Mouse (Mus musculus) adrenal gland, postnatal 14 days (tissue): Measurements from ENCODE around the gene Adamtsl1. TPM values are rescaled to one million over a fixed set of nuclear protein-coding genes. Genes with fewer than 3 reads are reported as not detected.
A peak's percentile ranks its signal among the peaks of the same experiment; 100 is the strongest.

Source experiments
- DNase-seq: peaks from one replicate; pipeline ENCODE4 v3.0.0; 2021; ENCODE audit warnings: mixed read lengths
- total RNA-seq: library from RNA; stranded (reverse); gene quantifications from 2 replicates; pipeline ENCODE4 v1.2.3, GENCODE M21; 2021

Adamtsl1 gene
- total RNA-seq, 1 experiment from 2014 or later, result 14.9 TPM

DNA sequence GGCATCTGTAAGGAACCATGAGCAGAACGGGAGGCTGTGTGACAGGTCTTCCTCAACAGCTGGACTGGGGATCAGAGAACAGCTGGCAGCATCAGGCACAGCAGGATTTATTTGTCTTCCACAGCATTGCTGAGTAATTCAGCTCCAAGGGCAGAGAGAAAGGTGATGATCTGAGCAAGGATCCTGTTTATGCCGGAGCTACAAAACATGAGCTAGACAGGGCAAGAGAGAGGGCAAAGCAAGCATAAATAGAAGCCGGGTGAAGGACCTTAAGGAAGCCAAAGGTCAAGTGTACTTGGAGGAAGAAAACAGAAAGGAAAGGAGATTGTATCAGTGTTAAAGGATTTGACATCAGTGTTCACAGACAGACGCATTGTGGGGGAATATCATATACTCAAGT lies 158.3 kb downstream of the Adamtsl1 start:
- no peak for DNase-seq

DNA sequence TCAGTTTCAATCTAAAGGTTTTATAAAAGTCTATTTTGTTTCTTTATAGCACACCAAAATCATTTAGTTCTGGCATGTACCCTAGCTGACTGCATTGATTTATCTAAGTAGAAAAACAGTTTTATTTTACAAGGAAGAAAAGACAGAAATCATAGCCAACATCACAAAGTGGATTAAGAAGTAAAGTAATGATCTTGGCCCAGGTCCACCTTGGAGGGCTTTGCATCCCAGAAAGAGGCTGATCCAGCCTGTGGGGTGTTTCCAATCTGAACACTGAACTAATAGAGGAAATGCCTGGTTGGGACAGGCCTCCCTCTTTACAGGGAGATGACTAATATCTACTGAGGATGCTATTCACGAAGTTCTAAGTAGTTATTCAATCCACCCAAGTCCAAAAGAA lies 163.6 kb downstream of the Adamtsl1 start:
- DNase-seq, result no peak

DNA sequence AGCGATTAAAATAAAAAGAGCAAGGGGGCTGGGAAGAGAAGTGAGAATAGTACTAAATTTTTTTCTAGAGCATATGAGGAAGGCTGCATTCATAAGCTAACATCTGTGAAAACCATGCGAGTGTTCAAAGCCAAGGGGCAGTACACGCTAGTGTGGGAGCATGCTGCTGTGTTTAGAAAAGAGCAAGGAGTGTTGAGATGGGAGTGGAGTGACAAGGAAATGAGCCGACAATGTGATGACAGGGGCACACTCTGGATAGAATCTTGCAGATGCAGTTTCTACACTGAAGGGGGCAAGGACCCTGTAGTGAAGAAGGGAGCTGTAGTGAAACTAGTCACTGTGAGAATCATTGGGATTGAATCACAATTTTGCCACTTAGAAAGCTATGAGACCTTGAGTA lies 172.2 kb downstream of the Adamtsl1 start:
- DNase-seq, result no peak

DNA sequence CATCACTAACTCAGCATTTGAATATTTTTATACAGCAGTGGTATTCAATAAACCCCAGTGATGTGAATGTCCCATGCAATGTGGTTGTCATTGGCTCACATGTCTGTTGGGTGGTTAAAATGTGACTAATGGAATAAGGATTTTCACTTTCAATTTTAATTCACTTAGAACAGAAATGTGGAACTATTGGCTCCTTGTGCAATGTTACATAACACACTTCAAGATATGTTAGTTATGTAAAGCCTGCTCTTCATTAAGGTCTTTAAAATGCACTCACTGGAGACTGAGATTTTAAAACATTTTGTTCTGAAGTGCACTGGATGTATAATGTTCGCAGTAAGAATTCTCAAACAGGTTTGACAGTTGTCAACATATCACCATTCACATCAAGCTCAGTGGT lies 181.3 kb downstream of the Adamtsl1 start:
- no peak for DNase-seq

DNA sequence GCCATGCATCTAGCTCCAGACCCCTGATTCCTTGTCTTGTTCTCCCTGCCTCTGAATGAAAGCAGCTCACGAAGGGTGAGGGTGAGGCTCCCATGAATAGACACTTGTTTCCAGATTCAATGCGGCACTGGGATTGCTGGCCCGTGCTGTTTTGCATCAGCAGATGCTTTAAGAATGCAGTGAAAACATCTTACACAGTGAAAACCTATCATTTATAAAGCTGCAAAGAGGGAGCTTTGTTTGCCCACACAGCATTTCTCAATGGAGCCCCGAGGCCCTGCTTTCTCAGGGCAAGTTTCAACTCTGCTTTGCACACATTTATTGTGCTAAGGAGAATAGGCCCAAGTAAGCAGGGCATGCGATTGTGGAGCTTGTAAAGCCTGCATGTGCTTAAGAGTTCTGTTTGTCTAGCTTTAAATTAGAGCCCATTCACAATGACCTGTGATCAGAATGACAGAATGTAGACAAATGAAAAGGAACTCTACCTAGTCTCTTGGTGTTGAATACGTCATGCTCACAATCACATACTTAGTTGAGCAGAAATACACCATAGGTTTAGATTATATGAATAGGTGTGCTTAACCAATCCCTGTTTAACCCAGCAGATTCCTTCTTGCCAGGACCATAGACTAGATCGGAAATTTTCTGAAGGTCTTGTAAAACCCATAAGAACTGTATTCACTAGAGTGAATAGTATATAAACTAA lies 193.5 kb downstream of the Adamtsl1 start:
- no peak for DNase-seq

DNA sequence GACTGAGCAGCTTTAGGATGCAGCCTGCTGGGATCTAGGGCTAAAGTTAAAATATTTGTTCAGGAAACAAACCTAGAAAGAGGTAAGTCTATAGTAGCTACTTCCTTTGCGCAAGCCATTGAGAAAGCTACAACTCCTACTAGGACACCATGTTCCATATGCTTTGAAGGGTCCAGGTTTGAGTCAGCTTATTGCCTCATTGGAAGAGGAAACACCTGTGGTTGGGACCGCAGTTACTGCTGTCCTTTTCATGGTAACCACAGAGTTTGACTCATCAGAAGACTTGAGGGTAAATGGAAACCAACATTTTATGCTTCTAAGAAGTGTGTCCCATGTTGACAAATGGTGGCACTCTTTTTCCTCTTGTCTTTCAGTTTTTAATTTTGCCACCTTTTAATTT lies 195.7 kb downstream of the Adamtsl1 start:
- no peak for DNase-seq

DNA sequence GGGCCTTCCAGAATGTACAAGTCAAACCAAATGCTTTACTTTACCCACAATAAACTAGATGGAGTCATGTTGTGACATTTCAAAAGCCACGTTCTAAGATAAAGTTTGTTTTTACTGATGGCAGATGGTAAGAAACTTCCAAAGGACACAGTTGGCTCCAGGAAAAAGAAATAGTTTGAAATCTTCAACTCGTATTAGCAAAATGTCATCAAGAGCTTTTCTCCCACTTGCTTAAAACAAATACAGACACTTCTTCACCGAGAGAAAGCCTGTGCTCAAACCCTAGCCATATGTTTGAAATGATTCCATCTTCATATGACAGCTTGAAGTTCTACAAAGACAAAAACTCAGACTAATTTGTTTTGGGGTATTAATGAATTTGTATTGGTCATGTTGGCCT lies 211.0 kb downstream of the Adamtsl1 start:
- DNase-seq, result no peak

DNA sequence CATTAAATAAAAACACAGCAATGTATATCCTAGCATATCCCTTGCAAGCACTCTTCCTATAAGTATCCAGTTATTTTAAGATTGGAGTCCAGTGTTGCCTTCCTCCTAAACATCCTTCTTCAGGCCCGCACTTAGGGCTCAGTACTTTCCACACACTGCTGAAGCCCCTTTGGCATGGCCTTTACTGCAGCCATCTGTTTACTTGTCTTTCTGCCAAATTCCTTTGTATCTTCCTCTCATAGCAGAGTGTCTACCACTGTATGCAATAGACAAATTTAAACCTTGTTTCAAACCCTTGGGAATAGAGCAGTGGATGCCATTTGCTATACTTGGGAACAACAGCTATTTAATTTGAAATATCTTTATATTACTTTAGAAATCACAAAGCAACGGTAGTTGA lies 213.8 kb downstream of the Adamtsl1 start:
- no peak for DNase-seq

DNA sequence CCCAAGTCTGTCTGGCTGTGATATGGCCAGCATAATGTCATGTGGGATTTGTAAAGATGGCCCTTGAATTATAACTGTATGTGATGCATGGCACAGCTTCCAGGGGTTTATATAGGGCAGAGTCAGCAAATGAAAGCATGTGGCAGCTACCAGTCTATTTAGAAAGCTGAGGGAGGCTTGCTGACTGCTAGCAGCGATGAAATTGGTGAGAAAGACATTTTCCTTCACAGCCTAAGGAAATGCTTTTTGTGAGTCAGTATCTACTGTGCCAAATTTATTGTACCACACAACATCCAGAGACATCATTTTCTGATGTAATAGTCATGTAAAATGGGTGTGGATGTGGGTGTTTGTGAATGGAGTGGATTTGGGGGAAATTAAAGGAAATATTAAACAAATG lies 214.4 kb downstream of the Adamtsl1 start:
- DNase-seq, result no peak

DNA sequence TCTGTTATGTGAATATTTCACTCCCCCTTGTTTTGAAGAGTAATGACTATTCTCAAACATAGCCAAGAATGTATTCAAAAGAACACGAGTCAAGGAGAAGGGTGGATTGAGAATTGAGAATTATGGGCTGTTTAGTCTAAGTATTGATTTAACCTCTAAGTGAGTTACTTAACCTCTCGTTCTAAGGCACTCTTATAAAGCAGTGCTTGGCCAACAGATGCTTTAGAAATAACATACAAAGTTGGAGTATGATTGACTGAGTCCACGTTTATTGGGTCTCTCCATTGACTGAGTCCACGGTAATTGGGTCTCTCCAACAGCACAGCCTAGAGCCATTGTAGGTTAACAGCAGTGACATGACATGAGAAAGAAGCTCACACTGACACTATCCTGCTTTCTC lies 226.5 kb downstream of the Adamtsl1 start:
- no peak for DNase-seq

DNA sequence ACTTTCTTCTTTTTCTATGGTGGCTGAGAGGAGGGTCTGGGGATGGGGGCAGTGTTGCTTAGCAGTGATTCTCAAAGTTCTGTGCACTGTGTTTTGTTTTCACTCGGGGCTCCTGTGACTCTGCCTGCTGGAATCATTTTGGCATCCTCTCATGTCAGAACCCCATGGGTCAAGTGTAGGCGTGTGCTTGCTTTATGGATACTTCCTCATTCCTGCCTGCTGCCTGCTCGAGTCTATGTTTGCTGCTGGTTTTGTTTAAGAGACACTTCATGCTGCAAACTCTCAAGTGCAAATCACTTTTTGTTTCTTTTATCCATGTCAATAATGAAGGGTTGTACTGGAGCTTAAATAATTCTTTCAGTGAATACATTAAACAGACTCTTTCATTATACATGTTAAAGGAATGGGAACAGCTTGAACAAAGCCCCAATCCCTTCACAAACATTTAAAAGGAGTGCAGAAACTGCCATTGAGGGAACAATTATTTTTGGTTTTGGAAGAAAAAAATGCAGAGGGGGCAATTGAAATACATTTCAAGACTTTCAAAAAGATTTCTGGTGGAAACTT lies 227.9 kb downstream of the Adamtsl1 start:
- no peak for DNase-seq

DNA sequence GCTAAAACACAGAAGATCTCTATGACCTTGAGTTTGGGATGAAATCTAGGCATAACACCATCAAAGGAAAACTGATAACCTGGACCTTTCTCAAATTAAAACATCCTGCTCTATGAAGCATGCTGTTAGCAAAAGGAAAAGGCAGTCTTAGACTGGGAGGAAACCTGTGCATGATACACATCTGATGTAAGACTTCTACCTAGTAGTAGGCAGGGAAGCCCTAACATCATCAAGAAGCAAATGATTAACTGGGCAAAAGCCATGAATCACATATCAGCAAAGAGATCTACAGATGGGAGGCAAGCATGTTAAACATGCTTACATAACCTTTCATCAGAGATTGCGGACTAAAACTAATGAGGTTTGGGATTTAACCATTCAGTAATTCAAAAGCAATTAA lies 229.5 kb downstream of the Adamtsl1 start:
- no peak for DNase-seq

DNA sequence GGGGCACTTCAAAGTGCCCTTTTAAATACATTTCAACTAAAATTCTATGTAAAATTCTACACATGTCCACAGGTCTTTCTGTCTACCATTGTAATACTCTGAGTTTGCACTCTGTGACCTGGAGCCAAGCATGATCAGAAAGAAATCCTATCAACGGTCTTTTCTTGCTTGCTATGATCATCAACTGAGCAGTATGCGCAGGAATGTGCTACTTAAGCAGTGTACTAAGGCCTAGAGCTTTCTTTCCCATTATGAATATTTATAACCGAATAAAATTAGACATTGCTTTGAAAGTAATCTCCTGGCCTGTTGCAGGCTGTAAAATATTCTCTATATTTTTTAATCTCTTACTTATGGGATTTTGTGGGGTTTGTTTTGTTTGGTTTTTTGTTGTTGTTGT lies 248.7 kb downstream of the Adamtsl1 start:
- DNase-seq, result no peak

DNA sequence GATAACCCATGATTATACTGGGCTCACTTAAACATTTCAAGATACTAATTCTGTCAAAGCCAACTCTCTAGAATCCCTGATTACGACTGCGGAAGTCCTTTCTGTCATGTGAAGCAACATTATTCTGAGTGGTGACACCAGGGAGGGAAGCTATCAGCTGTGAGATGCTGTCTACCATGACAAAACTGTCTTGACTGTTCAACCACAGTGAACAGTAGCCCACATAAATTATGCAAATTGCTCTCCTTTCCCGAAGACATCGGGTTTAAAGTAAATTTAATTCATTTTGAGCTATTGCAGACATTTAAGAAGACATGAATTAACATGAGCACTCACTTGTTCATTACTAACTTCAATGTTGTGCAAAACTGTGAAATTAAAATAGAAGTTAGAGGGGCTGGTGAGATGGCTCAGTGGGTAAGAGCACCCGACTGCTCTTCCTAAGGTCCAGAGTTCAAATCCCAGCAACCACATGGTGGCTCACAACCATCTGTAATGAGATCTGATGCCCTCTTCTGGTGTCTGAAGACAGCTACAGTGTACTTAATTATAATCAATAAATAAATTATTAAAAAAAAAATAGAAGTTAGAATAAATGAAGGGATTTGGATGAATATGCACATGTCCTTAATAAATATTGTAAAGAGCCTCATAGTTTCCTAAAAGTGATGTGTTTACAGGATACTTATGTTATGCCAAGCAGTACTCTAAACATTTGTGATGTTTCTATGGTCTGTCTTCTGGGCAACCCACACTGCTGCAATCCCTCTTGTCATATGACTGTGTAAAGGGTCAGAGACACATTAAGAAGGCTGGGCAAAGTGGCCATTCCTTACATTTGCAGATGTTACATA lies 249.4 kb downstream of the Adamtsl1 start:
- DNase-seq, result no peak

DNA sequence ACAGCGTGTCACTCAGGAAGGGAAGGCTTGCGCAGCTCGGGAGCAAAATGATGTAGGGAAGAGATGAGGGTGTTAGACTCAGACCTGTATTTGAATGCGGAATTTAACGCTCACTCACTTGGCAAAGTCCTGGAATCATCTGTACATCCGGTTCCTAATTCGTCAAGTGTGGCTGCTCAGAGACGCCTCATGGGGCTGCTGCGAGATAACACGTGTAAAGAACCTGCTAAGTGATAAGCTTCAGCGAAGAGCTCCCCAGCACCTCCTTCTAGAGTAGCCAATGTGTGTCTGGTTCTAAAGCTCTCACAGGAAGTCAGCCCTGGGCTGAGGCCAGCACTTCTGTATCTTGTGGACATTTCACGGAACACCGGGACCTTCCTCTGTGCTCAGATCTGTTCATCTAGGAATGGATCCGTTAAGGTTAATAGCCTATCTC lies 250.1 kb downstream of the Adamtsl1 start:
- no peak for DNase-seq

DNA sequence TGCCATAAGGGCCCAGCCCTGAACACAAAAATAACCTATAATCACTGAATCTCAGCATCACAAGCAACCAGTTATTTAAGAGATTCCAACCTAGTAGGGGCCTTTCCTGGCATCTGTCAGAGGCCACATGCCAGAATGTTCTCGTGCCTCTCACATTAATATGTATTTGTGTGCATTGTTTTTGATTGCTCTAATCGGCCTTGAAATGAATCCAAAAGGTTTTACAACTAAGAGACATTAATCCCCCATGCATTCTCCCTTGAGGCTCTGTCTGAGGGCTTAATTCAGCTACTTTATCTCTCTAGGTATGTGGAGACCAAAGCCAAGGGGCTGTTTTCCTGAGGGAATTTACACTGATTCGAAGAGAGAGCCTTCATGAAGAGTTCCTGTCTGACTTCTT lies 250.5 kb downstream of the Adamtsl1 start:
- DNase-seq, result no peak

DNA sequence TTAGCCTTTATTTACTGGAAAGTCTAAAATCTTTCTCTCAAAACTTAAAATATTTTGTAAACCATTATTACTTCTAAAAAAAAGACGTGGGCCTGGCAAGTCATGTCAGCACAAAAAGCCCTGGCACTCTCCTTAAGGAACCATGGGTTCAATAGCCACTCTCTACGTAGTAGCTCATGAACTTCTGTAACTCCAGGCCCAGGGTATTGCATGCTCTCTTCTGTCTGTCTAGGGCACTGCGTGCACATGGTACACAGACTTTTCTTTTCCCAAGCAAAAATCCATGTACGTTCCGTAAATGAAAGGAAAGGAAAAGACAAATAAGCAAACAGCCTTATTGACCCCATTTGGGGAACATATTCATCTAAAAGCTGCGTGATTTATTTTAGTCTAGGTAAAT lies 253.7 kb downstream of the Adamtsl1 start:
- no peak for DNase-seq

DNA sequence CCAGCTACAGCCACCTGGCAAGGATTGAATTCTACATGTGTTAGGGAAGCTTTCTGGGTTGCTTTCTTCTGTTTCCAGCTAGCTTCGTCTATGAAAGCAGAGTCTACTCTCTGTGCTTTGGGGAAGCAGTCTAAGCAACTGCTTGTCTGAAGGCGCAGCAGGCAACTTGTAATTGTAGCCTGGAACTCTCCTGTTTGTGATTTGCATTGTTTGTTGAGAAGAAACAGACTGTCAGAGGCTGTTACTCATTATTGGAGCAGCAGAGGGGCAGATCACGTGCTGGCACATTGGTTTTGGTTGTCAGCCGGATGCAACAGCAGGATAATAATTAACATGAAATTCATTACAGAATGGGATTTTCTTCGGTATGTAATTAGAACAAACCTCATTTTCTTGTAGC lies 254.1 kb downstream of the Adamtsl1 start:
- no peak for DNase-seq

DNA sequence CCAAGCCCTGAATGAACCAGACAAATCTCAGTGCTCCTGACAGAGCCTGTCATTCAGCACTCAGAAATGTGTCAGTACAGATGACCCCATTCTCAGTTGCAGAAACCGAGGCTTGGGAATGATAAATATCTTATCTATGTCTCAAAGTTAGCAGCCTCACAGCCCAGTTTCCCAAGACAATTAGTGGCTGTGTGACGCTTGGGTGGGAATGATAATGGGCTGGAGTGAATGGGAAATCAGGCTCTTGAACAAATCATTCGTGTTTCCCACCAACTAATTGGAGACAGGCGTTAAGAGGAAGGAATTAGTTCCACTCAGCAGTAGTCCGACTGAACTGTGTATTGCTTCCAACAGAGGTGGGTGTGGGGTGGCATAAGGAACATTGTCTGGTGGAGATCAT lies 268.5 kb downstream of the Adamtsl1 start:
- DNase-seq, result no peak

DNA sequence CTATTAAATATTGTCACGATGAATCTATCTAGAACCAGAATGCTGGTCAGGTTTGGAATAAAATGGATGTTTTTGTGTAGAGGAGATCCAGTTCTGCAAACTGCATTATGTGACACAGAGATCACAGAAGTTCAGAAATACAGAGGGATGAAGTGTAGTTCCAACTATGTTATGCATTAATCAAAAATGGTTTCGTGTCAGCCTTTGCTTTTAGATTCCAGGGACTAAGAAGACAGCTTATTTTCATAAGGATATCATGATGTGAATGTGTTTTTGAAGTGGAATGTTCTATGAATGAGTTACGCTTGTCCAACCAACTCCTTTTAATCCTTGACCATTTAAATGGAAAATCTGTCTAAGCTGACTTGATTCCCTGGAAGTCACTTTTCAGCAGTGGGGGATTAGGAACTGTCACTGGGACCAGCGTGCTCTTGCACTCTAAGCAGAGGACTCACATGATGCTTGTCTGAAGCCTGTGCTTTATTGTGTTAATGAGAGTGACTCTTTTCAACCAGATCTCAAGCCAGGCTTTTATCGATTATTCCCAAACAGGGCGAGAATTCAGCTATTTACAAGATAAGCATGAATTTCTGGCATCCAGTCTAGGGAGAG lies 269.9 kb downstream of the Adamtsl1 start:
- no peak for DNase-seq

DNA sequence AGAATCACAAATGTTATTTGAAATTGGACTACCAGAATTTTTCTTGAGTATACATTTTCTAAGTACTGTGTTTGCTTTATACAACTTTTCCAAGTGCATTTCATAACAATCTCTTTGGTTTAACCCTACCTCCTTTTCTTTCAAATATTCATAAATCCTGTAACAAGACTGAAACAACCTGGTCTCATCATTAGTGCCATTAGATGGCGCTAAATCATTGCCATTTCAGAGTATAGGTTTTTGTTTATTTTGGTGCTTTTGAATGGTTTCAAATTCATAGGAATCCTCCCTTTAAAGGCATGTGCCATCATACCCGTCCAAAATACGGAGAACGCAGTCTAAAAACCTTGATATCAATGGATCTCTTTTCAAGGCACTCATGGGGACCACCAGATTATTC lies 270.5 kb downstream of the Adamtsl1 start:
- no peak for DNase-seq

DNA sequence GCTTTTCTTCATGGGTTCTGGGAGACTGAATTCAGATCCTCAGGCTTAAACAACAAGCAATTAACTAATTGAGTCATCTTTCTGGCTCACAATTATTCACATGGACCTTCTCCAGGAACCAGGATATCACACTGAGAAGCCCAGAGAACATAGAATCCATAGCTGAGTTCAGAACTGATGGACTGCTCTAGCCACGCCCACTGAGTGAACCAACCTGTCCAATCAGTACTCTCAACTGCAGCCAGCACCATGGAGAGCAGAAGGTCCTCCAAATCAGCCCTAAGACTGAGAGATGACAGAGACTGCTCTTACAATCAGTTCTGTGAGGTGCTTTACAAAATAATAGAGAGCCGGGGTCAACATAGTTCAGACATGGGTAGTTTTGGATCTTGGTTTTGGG lies 276.3 kb downstream of the Adamtsl1 start:
- peak; percentile 41 for DNase-seq

DNA sequence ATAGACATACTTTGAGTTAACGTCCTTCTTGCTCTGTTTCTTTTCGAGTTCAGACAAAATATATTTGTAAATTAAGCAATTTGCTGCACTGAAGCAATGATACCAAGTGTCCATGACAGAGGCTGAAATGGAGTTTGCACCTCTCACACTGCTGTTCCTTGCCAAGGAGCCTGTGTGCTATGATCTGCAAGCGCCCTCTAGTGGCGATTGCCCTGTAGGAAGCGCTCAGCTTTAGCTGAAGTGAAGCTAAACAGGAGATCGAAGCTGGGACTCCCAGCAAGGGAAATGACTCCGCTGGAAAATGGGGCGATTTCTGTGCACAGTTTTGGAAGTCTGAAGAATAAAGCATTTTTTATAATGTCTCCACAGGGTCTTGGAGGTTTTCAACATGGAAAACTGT lies 287.8 kb downstream of the Adamtsl1 start:
- peak; percentile 78 for DNase-seq
